Mouse (Mus musculus) testis, adult 2 months (tissue): ENCODE results near the gene Hsh2d.

ENCODE experiments used
- CTCF ChIP-seq: fragments of 200-500 bp; IDR thresholded peaks from 2 replicates; pipeline ENCODE4 v1.5.1; 2012; ENCODE audit warnings: low read depth, mild to moderate bottlenecking, inconsistent platforms, low read length, moderate library complexity; ENCODE audit not compliant: control insufficient read depth, insufficient read depth, insufficient replicate concordance
- POLR2A ChIP-seq: fragments of 200-500 bp; IDR thresholded peaks from 2 replicates; pipeline ENCODE4 v1.6.1; 2012; ENCODE audit warnings: low read depth, mild to moderate bottlenecking, inconsistent platforms, low read length, moderate library complexity; ENCODE audit not compliant: control insufficient read depth

- TF ChIP-seq CTCF: no peak
- TF ChIP-seq POLR2A: no peak
These were observed 5.8 kb upstream of the Hsh2d start for GRCm38 (mm10) chr8:72183554-72184202.
